Mouse (Mus musculus): ENCODE measurements around the gene Asxl1. TPM values are rescaled to one million over a fixed set of nuclear protein-coding genes. Genes with fewer than 3 reads are reported as not detected.
A peak's percentile ranks its signal among the peaks of the same experiment; 100 is the strongest.

The Asxl1 gene
- polyA plus RNA-seq, 1 experiment from 2014 or later = 7.4 TPM

DNA sequence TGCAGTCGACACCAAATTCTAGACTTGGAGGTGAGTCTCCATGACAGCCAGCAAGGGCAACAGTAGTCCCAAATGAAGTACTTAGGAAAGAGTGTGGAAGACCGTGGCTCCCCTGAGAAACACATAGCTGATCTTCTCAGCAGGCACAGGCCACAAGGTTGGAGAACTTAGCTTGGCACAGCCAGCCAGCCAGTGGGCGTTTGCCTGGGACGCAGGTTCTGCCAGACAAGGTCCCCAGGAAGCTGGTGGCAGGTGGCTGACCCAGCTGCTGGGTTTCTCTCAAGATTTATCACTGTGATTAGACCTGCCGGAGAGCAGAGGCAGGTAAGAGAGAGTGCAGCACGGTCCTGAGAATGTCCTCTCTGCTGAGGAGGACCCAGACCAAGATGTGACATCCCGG lies 37.0 kb upstream of the Asxl1 start:
- TF ChIP-seq CTCF (IDR thresholded peaks at IDR 0.05; ENCODE audit: low read depth) = no peak
- Histone ChIP-seq H3K4me3 (ENCODE audit: low read depth, low read length) (no peak overlapping the region), H3K4me2 (replicated peaks; ENCODE audit: low read depth) (no peak overlapping the region), H3K36me3 (ENCODE audit: control insufficient read depth, insufficient read depth) (peaks cover 8% of the 10 kb centered on the region), H3K4me1 (replicated peaks; ENCODE audit: control insufficient read depth, insufficient read depth, low read length) (no peaks in the 10 kb centered on the region), H3K27me3 (replicated peaks; ENCODE audit: control insufficient read depth, insufficient read depth, low read length) (no peaks in the 10 kb centered on the region), H3K27ac (ENCODE audit: low read depth, low read length) (no peak overlapping the region), H3K9me3 (ENCODE audit: control insufficient read depth) (no peaks in the 10 kb centered on the region), H3K9ac (ENCODE audit: low read depth, low read length) (no peak overlapping the region)
- 0 out of 2 replicates have a peak, but pooled peaks have one; percentile 41 for ATAC-seq
- WGBS = 69% methylated on average over 7 of the region's 7 CpGs

- no peaks in the 10 kb centered on the region for H3K9me3 ChIP-seq (ENCODE audit: control insufficient read depth)
- H3K36me3 ChIP-seq (ENCODE audit: control insufficient read depth, insufficient read depth) = peaks cover 8% of the 10 kb centered on the region
- H3K4me3 ChIP-seq (ENCODE audit: low read depth, low read length) = no peak overlapping the region
- H3K27ac ChIP-seq (ENCODE audit: low read depth, low read length) = no peak overlapping the region
- TF ChIP-seq CTCF (IDR thresholded peaks at IDR 0.05; ENCODE audit: low read depth) = no peak
- ATAC-seq = no peak
- H3K4me1 ChIP-seq (replicated peaks; ENCODE audit: control insufficient read depth, insufficient read depth, low read length) = no peaks in the 10 kb centered on the region
- H3K4me2 ChIP-seq (replicated peaks; ENCODE audit: low read depth) = no peak overlapping the region
- H3K27me3 ChIP-seq (replicated peaks; ENCODE audit: control insufficient read depth, insufficient read depth, low read length) = no peaks in the 10 kb centered on the region
- 67% methylated on average over 8 of the region's 8 CpGs for WGBS
- no peak overlapping the region for H3K9ac ChIP-seq (ENCODE audit: low read depth, low read length)
These were observed 36.5 kb upstream of the Asxl1 start for GRCm38 (mm10) chr2:153309106-153309505.

- Histone ChIP-seq H3K9ac (ENCODE audit: low read depth, low read length) (no peak overlapping the region), H3K27me3 (replicated peaks; ENCODE audit: control insufficient read depth, insufficient read depth, low read length) (no peaks in the 10 kb centered on the region), H3K4me1 (replicated peaks; ENCODE audit: control insufficient read depth, insufficient read depth, low read length) (no peaks in the 10 kb centered on the region), H3K36me3 (ENCODE audit: control insufficient read depth, insufficient read depth) (peaks cover 8% of the 10 kb centered on the region), H3K27ac (ENCODE audit: low read depth, low read length) (no peak overlapping the region), H3K4me3 (ENCODE audit: low read depth, low read length) (no peak overlapping the region), H3K4me2 (replicated peaks; ENCODE audit: low read depth) (no peak overlapping the region), H3K9me3 (ENCODE audit: control insufficient read depth) (no peaks in the 10 kb centered on the region)
- ATAC-seq = no peak
- no peak for TF ChIP-seq CTCF (IDR thresholded peaks at IDR 0.05; ENCODE audit: low read depth)
- 79% methylated on average over 6 of the region's 6 CpGs for WGBS
These were observed 35.4 kb upstream of the Asxl1 start for GRCm38 (mm10) chr2:153310228-153310627.

DNA sequence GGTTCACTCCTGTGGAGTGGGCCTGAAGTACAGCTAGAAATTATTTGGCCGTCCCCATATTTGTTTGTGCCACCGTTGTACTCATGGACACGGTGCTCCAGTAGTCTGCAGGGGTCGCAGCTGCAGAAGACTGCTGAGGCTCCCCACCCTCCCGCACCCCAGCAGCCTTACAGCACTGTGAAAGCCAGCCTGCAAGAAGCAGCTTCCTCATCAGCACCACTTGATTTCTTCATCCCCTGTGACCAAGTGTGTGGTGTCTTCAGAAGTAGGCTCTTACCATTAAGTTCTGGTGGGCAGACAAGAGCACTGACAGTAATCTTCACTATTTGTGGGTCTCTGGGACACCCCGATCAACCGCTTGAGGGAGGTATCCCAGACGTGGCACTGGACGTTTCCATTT lies 32.7 kb upstream of the Asxl1 start:
- ATAC-seq = no peak
- H3K4me1 ChIP-seq (replicated peaks; ENCODE audit: control insufficient read depth, insufficient read depth, low read length) = no peaks in the 10 kb centered on the region
- H3K4me3 ChIP-seq (ENCODE audit: low read depth, low read length) = no peak overlapping the region
- H3K9me3 ChIP-seq (ENCODE audit: control insufficient read depth) = no peaks in the 10 kb centered on the region
- peaks cover 27% of the 10 kb centered on the region for H3K36me3 ChIP-seq (ENCODE audit: control insufficient read depth, insufficient read depth)
- 91% methylated on average over 9 of the region's 9 CpGs for WGBS
- no peak overlapping the region for H3K27ac ChIP-seq (ENCODE audit: low read depth, low read length)
- H3K27me3 ChIP-seq (replicated peaks; ENCODE audit: control insufficient read depth, insufficient read depth, low read length) = no peaks in the 10 kb centered on the region
- TF ChIP-seq CTCF (IDR thresholded peaks at IDR 0.05; ENCODE audit: low read depth) = no peak
- no peak overlapping the region for H3K9ac ChIP-seq (ENCODE audit: low read depth, low read length)
- H3K4me2 ChIP-seq (replicated peaks; ENCODE audit: low read depth) = no peak overlapping the region

GRCm38 (mm10) chr2:153318408-153318807 lies 27.2 kb upstream of the Asxl1 start:
- 88% methylated on average over 4 of the region's 4 CpGs for WGBS
- no peak for ATAC-seq
- H3K9ac ChIP-seq (ENCODE audit: low read depth, low read length) = no peak overlapping the region

GRCm38 (mm10) chr2:153319036-153319643 lies 26.5 kb upstream of the Asxl1 start:
- WGBS = 80% methylated on average over 8 of the region's 8 CpGs
- H3K36me3 ChIP-seq (ENCODE audit: control insufficient read depth, insufficient read depth) = peaks cover 71% of the 10 kb centered on the region
- ATAC-seq = no peak
- H3K27me3 ChIP-seq (replicated peaks; ENCODE audit: control insufficient read depth, insufficient read depth, low read length) = no peaks in the 10 kb centered on the region
- no peak for TF ChIP-seq CTCF (IDR thresholded peaks at IDR 0.05; ENCODE audit: low read depth)
- no peak overlapping the region for H3K4me3 ChIP-seq (ENCODE audit: low read depth, low read length)
- H3K4me2 ChIP-seq (replicated peaks; ENCODE audit: low read depth) = no peak overlapping the region
- H3K4me1 ChIP-seq (replicated peaks; ENCODE audit: control insufficient read depth, insufficient read depth, low read length) = no peaks in the 10 kb centered on the region
- no peak overlapping the region for H3K27ac ChIP-seq (ENCODE audit: low read depth, low read length)
- no peaks in the 10 kb centered on the region for H3K9me3 ChIP-seq (ENCODE audit: control insufficient read depth)
- H3K9ac ChIP-seq (ENCODE audit: low read depth, low read length) = no peak overlapping the region

More at GRCm38 (mm10) chr2:153318408-153318807, 27.2 kb upstream of the Asxl1 start:
- H3K27me3 ChIP-seq (replicated peaks; ENCODE audit: control insufficient read depth, insufficient read depth, low read length) = no peaks in the 10 kb centered on the region
- H3K9me3 ChIP-seq (ENCODE audit: control insufficient read depth) = no peaks in the 10 kb centered on the region
- no peak overlapping the region for H3K27ac ChIP-seq (ENCODE audit: low read depth, low read length)
- TF ChIP-seq CTCF (IDR thresholded peaks at IDR 0.05; ENCODE audit: low read depth) = no peak
- no peak overlapping the region for H3K4me2 ChIP-seq (replicated peaks; ENCODE audit: low read depth)
- H3K36me3 ChIP-seq (ENCODE audit: control insufficient read depth, insufficient read depth) = peaks cover 65% of the 10 kb centered on the region
- H3K4me3 ChIP-seq (ENCODE audit: low read depth, low read length) = no peak overlapping the region
- H3K4me1 ChIP-seq (replicated peaks; ENCODE audit: control insufficient read depth, insufficient read depth, low read length) = no peaks in the 10 kb centered on the region

All from intestine, postnatal 0 days (tissue).